Mouse (Mus musculus) kidney, postnatal 0 days (tissue): ENCODE data around the gene Ano8. TPM values are rescaled to one million over a fixed set of nuclear protein-coding genes. Genes with fewer than 3 reads are reported as not detected.

Source experiments
- ATAC-seq: fragments of 200-750 bp; cut with Nextera tagmentation; replicated peaks from 2 replicates; pipeline ENCODE4 v1.8.0; 2017; ENCODE audit warnings: low read depth, moderate number of reproducible peaks, moderate TSS enrichment, moderate library complexity; ENCODE audit not compliant: low FRiP score
- DNase-seq: peaks from one replicate; pipeline ENCODE4 v3.0.0-alpha.2; 2016; ENCODE audit warnings: low spot score
- H3K27ac ChIP-seq: fragments of 300-500 bp; sonication (generic); 2 replicates; pipeline ENCODE4 v1.5.1; 2014; ENCODE audit warnings: mild to moderate bottlenecking
- H3K27me3 ChIP-seq: fragments of 300-500 bp; sonication (generic); 2 replicates; pipeline ENCODE4 v1.6.1; 2014; ENCODE audit warnings: low read length, mixed read lengths; ENCODE audit not compliant: insufficient read depth
- H3K36me3 ChIP-seq: fragments of 300-500 bp; sonication (generic); 2 replicates; pipeline ENCODE4 v1.6.1; 2014; ENCODE audit warnings: low read length, mixed read lengths; ENCODE audit not compliant: insufficient read depth
- H3K4me1 ChIP-seq: fragments of 300-500 bp; sonication (generic); replicated peaks from 2 replicates; pipeline ENCODE4 v1.6.1; 2014; ENCODE audit warnings: antibody characterized with exemption, low read length, mixed read lengths; ENCODE audit not compliant: insufficient read depth
- H3K4me2 ChIP-seq: fragments of 300-500 bp; sonication (generic); 2 replicates; pipeline ENCODE4 v1.6.1; 2014; ENCODE audit warnings: mild to moderate bottlenecking, low read length, moderate library complexity, mixed read lengths
- H3K4me3 ChIP-seq: fragments of 300-500 bp; sonication (generic); replicated peaks from 2 replicates; pipeline ENCODE4 v1.5.1; 2014; ENCODE audit warnings: low read depth, low read length
- H3K9ac ChIP-seq: fragments of 300-500 bp; sonication (generic); 2 replicates; pipeline ENCODE4 v1.6.1; 2014; ENCODE audit warnings: low read depth, low read length
- H3K9me3 ChIP-seq: fragments of 300-500 bp; sonication (generic); replicated peaks from 2 replicates; pipeline ENCODE4 v1.6.1; 2016; ENCODE audit warnings: low read length, inconsistent platforms, mixed read lengths
- CTCF ChIP-seq: IDR thresholded peaks from 2 replicates; pipeline ENCODE4 v1.5.1; 2016; ENCODE audit warnings: antibody characterized with exemption, low read depth, mild to moderate bottlenecking, moderate library complexity
- WGBS: fragments of 180-500 bp; shearing (Covaris S2); extraction: QIAGEN DNeasy Blood & Tissue Kit; methylation state at CpG from one replicate; pipeline ENCODE4 v1.1.7; 2014; 5-methylcytosine and 5-hydroxymethylcytosine counted together
- polyA plus RNA-seq: library from polyadenylated mRNA; unstranded; fragments of >200 nt; fragmentation: Nextera tagmentation; extraction: Ambion mirVana; gene quantifications from 2 replicates; pipeline ENCODE4 v1.2.1, GENCODE M21; 2015

Gene Ano8
- polyA plus RNA-seq, 1 experiment from 2014 or later, result 1.4 TPM

DNA sequence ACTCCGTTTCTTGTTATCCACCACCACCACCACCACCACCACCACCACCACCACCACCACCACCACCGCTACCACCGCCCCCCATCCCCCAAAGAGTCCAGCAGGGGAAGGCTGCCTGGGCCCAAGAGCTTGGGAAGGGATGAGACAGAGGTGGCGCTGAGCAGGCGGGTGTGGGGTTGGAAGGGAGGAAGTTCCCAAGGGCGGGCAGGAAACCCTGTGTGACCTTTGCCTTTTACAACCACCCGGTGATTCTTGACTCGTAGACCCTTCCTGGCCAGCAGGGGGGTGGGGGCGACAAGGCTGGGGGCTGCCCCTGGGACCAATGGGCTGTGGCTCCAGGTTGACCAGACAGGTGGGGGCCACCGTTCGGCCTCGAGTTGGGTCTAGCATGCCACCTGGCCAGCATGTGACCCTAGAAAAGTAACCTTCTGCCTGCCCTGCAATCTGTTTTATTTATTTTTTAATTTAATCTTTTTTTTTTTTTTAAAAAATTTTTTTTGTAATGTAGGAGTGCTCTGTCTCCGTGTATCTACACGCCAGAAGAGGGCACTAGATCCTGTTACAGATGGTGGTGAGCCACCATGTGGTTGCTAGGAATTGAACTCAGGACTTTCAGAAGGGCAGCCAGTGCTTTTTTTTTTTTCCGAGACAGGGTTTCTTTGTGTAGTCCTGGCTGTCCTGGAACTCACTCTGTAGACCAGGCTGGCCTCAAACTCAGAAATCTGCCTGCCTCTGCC is 27.4 kb upstream of the Ano8 start:
- no peak for TF ChIP-seq CTCF
- Histone ChIP-seq H3K27ac (peak overlapping the region; percentile 42; the same call in 1 of the 2 replicates), H3K9ac (no peak overlapping the region), H3K36me3 (no peaks in the 10 kb centered on the region), H3K9me3 (no peaks in the 10 kb centered on the region), H3K4me2 (no peak overlapping the region), H3K4me1 (no peaks in the 10 kb centered on the region), H3K27me3 (peaks cover 6% of the 10 kb centered on the region; the same call in 1 of the 2 replicates), H3K4me3 (no peak overlapping the region)
- ATAC-seq (no peak), DNase-seq (no peak)
- 65% methylated on average over 14 of the region's 15 CpGs for WGBS

GRCm38 (mm10) chr8:71511644-71512043 is 25.9 kb upstream of the Ano8 start, which contains the start of gene Plvap:
Plvap (minus strand) TSS chr8:71511752.
- ATAC-seq (no peak; the same call in 1 of the 2 replicates), DNase-seq (peak; percentile 53)
- Histone ChIP-seq H3K27ac (peak within 1 kb of the TSS; percentile 50; the same call in 1 of the 2 replicates), H3K4me2 (peak within 1 kb of the TSS; percentile 40), H3K9me3 (no peaks in the 10 kb centered on the region), H3K9ac (peak within 1 kb of the TSS; percentile 37; the same call in 1 of the 2 replicates), H3K4me3 (peak within 1 kb of the TSS; percentile 30), H3K36me3 (no peaks in the 10 kb centered on the region), H3K4me1 (0 out of 2 replicates have a peak, but pooled peaks cover 6% of the 10 kb centered on the region), H3K27me3 (peaks cover 17% of the 10 kb centered on the region; the same call in 1 of the 2 replicates)
- no peak for TF ChIP-seq CTCF
- WGBS, result 20% methylated on average over 14 of the region's 14 CpGs

DNA sequence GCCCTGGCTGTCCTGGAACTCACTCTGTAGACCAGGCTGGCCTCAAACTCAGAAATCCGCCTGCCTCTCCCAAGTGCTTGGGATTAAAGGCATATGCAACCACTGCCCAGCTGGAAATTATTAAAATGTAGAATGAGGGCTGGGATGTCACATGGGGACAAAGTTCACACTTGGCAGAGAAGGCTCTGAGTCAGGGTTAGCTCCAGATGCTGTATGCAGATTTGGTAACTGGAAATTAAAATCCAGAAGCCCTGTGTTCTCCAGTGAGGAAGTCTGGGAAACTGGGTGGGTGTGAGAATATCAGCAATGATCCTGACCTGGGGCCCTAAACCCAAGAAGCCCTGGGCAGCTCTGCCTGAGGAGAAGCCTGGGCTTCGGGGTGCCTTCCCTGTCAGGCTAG is 23.6 kb upstream of the Ano8 start:
- ATAC-seq, result no peak
- H3K9me3 ChIP-seq, result no peaks in the 10 kb centered on the region
- H3K4me1 ChIP-seq, result 0 out of 2 replicates have a peak, but pooled peaks cover 6% of the 10 kb centered on the region
- peak overlapping the region; percentile 40 for H3K4me2 ChIP-seq
- 65% methylated on average over 2 of the region's 2 CpGs for WGBS
- H3K9ac ChIP-seq, result no peak overlapping the region
- H3K4me3 ChIP-seq, result 0 out of 2 replicates have a peak overlapping the region, but pooled peaks have one; percentile 17
- no peak overlapping the region for H3K27ac ChIP-seq
- peaks cover 17% of the 10 kb centered on the region; the same call in 1 of the 2 replicates for H3K27me3 ChIP-seq
- H3K36me3 ChIP-seq, result no peaks in the 10 kb centered on the region
- no peak for TF ChIP-seq CTCF
- DNase-seq, result no peak

DNA sequence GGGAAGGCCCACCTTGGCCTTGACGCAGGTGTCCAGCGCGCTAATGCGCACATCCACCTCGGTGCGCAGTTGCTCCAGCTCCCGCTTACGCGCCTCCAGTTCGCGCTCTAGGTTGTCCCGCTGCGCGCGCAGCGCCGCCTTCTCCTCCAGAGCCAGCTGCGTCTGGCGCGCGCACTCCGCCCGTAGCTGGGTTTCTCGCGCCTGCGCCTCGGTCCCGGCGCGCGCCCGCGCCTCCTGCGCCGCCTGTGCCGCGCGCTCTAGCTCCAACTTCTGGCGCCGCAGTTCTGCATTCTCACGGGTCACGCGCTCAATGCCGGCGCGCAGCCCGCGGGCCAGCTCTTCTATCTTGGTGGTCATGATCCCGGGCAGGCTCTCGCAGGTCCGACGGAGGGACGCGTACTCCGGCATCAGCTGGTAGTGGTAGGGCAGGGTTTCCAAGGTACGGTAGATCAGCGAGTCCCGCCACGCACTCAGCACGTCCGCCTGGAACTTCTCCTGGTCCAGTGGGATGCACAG is 21.9 kb upstream of the Ano8 start:
- 0 out of 2 replicates have a peak overlapping the region, but pooled peaks have one; percentile 29 for H3K9ac ChIP-seq
- ATAC-seq (peak; percentile 50), DNase-seq (peak; percentile 90)
- no peak for TF ChIP-seq CTCF
- no peaks in the 10 kb centered on the region for H3K9me3 ChIP-seq
- WGBS, result under 1% methylated on average over 61 of the region's 61 CpGs
- H3K4me1 ChIP-seq, result 0 out of 2 replicates have a peak, but pooled peaks cover 6% of the 10 kb centered on the region
- H3K36me3 ChIP-seq, result no peaks in the 10 kb centered on the region
- H3K27ac ChIP-seq, result no peak overlapping the region
- peak overlapping the region; percentile 82 for H3K4me2 ChIP-seq
- H3K27me3 ChIP-seq, result peaks cover 17% of the 10 kb centered on the region; the same call in 1 of the 2 replicates
- peak overlapping the region; percentile 41 for H3K4me3 ChIP-seq

DNA sequence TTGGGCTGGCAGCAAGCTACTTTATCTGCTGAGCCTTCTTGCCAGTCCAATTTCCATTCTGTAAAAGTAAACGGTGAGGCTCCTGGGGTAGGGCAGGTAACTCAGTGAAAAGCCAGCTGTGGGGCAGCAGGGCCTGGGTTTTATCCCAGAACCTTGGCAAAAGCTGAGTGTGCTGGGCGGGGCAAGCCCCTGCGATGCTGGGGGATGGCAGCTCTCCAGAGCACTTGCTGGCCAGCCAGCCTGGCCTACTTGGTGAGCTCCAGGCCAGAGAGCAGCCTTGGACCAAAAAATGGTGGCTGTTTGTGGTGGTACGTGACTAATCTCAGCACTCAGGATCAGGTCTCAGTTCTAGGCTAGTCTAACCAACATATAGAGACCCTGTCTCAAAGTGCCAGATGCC is 20.2 kb upstream of the Ano8 start:
- peaks cover 17% of the 10 kb centered on the region; the same call in 1 of the 2 replicates for H3K27me3 ChIP-seq
- H3K27ac ChIP-seq, result no peak overlapping the region
- no peaks in the 10 kb centered on the region for H3K9me3 ChIP-seq
- no peak for ATAC-seq
- H3K36me3 ChIP-seq, result no peaks in the 10 kb centered on the region
- no peak overlapping the region for H3K9ac ChIP-seq
- no peak overlapping the region for H3K4me3 ChIP-seq
- no peak overlapping the region for H3K4me2 ChIP-seq
- 85% methylated on average over 4 of the region's 4 CpGs for WGBS
- 0 out of 2 replicates have a peak, but pooled peaks cover 6% of the 10 kb centered on the region for H3K4me1 ChIP-seq
- no peak for DNase-seq
- TF ChIP-seq CTCF, result no peak

DNA sequence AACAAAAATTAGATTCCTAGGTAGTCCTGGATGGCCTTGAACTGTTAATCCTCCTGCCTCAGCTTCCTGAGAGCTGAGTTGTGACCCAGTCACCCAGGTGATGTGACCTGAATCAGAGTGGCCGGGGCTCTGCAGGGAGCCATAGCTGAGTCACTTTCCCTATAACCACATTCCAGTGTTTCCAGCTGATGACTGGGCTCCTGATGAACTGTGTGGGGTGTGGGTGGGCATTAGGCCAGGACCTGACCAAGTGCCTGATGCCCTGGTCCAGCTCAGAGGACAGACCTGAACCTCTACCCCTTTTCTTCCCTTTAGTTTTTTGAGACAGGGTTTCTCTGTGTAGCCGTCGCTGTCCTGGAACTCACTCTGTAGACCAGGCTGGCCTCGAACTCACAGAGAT is 19.6 kb upstream of the Ano8 start:
- Histone ChIP-seq H3K9me3 (no peaks in the 10 kb centered on the region), H3K27me3 (peaks cover 17% of the 10 kb centered on the region; the same call in 1 of the 2 replicates), H3K4me1 (0 out of 2 replicates have a peak, but pooled peaks cover 6% of the 10 kb centered on the region), H3K9ac (no peak overlapping the region), H3K4me2 (no peak overlapping the region), H3K27ac (no peak overlapping the region), H3K4me3 (no peak overlapping the region), H3K36me3 (no peaks in the 10 kb centered on the region)
- no peak for TF ChIP-seq CTCF
- no peak for ATAC-seq
- DNase-seq, result no peak
- WGBS, result 90% methylated on average over 4 of the region's 4 CpGs
